Mouse (Mus musculus): ENCODE data around the gene Ctsg.
"Not testable (repeated sequence)": the region's sequence is repeated elsewhere in the genome, so short reads cannot be mapped to it uniquely, and the experiment has no call there.

Gene Ctsg

DNA sequence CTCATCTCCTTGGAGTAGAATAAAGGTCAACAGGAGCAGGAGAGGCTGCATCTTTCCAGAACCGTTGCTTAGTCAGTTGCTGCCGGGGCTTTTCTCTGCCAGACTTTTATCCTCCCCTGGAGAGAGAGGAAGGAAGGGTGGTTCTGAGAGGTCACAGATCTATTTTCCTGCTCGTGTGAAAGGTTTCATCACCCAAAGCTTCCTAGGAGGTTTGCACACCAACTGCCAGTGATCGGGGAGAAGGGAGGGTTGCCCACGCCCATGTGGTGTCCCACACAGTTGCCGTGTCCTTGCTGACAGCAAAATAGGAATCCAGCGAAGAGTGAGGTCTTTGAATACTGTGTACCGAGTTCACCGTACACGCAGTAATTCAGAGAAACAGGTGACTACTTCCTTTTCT, at the start of gene Ctsg:
Gene Ctsg (minus strand): TSS at position 189 of the 400 bp plus-strand sequence.
- DNase-seq (ENCODE audit: low spot score in 2 of 2), result no peak

DNA sequence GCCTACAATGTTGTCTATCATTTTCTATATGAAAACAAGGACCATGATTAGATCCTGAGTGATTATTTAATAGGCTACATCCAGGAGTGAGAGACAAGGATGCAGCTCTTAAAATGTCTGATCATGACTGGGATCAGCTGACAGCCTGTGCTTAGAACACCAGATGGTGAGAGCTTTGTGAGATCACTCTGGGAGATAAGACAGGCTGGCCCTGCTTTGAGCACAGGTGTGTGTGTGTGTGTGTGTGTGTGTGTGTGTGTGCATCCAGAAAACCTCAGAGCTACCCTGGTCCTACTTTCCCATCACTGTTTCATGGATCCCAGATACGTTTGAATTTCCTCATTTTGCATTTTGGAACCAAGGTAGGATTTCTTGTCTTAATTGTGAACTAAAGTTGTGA, 31.3 kb upstream of the Ctsg start:
- DNase-seq (ENCODE audit: low spot score in 2 of 2), result not testable (repeated sequence)

- not testable (repeated sequence) for DNase-seq (ENCODE audit: low spot score in 2 of 2)
Observed at GRCm38 (mm10) chr14:56132508-56132907, 30.1 kb upstream of the Ctsg start, which contains the start of gene Gzmd. Gzmd (minus strand) TSS chr14:56132608.

GRCm38 (mm10) chr14:56128341-56128740, 26.0 kb upstream of the Ctsg start:
- no peak for DNase-seq (ENCODE audit: low spot score in 2 of 2)

DNA sequence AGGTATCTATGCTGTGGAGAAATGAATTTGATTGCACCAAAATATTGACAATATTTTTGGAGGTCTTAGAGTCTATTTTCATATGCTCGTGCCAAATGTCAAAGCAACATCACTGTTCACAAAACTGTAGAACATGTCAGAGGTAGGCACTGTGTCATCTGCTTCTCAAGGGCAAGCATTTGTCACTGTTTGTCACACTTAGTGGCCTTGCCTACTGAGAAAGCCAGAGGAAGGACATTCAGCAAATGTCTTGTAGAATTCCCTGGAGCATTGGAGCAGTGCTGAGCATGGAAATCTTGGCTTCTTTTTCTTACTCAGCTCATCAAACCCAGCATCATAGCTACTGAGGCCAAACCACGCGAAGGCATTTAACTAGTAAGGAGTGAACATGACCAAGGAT, 21.1 kb upstream of the Ctsg start:
- no peak for DNase-seq (ENCODE audit: low spot score in 2 of 2)

DNA sequence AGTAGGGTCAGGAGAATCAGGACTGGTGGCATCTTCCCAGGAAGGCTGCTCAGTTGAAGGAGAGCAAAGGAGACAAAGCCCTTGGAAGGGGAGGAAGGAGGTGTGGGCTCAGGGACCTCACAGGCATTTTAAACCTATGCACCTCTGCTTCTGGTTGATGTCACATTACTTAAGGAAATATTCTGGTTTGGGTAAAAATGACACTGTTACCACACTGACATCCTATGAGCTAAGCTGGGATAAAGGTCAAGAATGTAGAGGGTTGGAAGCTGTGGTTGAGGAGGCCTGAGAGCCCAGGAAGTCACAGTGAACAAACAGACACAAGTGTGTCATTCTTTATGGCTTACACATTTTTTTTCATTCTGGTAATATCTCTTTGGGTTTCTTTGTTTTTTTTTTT, 18.2 kb upstream of the Ctsg start, which contains the start of gene Gzme:
Gene Gzme (minus strand): TSS at position 101 of the 400 bp plus-strand sequence.
- DNase-seq (ENCODE audit: low spot score in 2 of 2), result no peak

GRCm38 (mm10) chr14:56115531-56116310, 13.3 kb upstream of the Ctsg start:
- not testable (repeated sequence) for DNase-seq (ENCODE audit: low spot score in 2 of 2)

GRCm38 (mm10) chr14:56105447-56106180, 3.2 kb upstream of the Ctsg start:
- DNase-seq (ENCODE audit: low spot score in 2 of 2), result no peak

GRCm38 (mm10) chr14:56105016-56105415, 2.6 kb upstream of the Ctsg start:
- DNase-seq (ENCODE audit: low spot score in 2 of 2), result no peak

- DNase-seq (ENCODE audit: low spot score in 2 of 2), result no peak
Observed at GRCm38 (mm10) chr14:56103452-56103851, 1.1 kb upstream of the Ctsg start.

DNA sequence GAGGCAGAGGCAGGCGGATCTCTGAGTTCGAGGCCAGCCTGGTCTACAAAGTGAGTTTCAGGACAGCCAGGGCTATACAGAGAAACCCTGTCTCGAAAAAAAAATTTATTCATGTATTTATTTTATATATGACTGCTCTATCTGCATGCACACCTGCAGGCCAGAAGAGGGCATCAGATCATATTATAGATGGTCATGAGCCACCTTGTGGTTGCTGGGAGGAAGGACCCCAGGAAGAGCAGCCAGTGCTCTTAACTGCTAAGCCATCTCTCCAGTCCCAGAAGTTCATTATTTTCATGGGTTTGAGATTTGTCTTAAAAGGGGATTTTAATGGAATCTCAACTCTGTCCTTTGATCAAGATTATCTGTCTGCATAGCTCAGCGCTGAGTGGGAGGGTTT, 3.4 kb downstream of the Ctsg start:
- DNase-seq (ENCODE audit: low spot score in 2 of 2), result no peak

GRCm38 (mm10) chr14:56097597-56097996, 4.8 kb downstream of the Ctsg start:
- no peak for DNase-seq (ENCODE audit: low spot score in 2 of 2)

- DNase-seq (ENCODE audit: low spot score in 2 of 2), result no peak
Observed at GRCm38 (mm10) chr14:56093353-56093752, 9.0 kb downstream of the Ctsg start.

DNA sequence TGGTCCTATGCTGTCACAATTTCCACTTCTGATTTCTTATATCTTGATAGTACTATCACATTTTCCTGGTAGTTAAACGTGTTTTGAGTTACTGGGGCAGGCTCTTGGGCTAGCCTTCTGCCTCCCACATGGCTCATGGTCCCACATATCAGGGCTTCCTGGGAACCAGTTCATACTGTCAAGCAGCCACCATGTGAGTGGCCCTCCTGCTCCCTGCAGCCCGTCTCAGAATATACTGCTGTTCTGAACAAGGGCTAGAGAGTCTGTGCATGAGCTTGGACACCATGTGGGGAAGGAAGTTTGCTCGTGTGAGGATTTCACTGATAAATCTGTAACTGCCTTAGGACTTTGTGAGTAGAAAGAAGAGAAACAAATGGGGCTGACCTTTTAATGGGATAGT, 15.7 kb downstream of the Ctsg start:
- DNase-seq (ENCODE audit: low spot score in 2 of 2), result no peak

DNA sequence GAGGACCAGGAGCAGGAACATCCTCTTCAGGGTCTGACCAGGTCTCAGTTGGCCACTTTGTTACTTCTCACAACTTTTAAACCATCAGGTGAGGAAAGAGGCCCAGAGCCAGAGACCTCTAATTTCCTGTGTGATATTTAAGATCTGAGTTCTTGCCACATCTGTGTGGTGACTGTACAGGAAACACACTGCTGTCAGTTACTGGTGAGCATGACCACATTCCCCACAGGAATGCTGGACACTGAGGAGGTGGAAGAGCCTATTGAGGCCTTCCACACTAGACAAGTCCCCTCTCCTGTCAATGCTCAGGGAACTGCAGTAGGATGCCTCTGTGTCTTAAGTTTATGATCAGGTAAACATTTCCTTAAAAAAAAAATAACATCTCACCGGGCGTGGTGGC, 17.2 kb downstream of the Ctsg start, which contains the start of gene Mcpt8:
Gene Mcpt8 (minus strand): TSS at position 107 of the 400 bp plus-strand sequence.
- DNase-seq (ENCODE audit: low spot score in 2 of 2), result no peak

DNA sequence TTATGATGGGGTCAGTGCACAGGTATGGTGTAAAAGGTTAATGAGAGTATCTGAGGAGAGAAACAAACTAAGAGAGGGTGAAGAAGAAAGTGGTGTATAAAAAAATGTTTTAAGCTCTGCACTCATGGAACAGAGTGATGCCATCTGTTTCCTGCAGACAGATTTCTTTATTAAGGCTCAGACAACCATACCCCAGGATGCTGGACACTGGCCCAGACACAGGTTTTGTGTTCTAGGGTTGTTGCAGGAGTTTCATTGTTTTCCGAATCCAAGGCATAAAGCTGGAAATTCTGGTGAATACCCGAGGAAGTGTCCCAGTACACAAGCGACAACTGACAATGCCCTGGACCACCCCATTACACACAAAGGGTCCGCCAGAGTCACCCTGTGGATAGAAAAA, 20.4 kb downstream of the Ctsg start:
- DNase-seq (ENCODE audit: low spot score in 2 of 2), result no peak

- DNase-seq (ENCODE audit: low spot score in 2 of 2), result not testable (repeated sequence)
Observed at GRCm38 (mm10) chr14:56062213-56062612, 40.2 kb downstream of the Ctsg start, which contains the start of gene Mcpt4. Mcpt4 (minus strand) TSS chr14:56062313.

- no peak for DNase-seq (ENCODE audit: low spot score in 2 of 2)
Observed at GRCm38 (mm10) chr14:56057722-56058121, 44.7 kb downstream of the Ctsg start.

- DNase-seq (ENCODE audit: low spot score in 2 of 2), result no peak
Observed at GRCm38 (mm10) chr14:56055408-56055807, 47.0 kb downstream of the Ctsg start.

All from frontal cortex, postnatal 25 days (tissue).